Mouse (Mus musculus) MEL (cell line): Measurements from ENCODE around the gene Ghitm.
A peak's percentile ranks its signal among the peaks of the same experiment; 100 is the strongest.
"Not testable (repeated sequence)": the region's sequence is repeated elsewhere in the genome, so short reads cannot be mapped to it uniquely, and the experiment has no call there.

Source experiments
- CHD1 ChIP-seq: IDR thresholded peaks from 2 replicates; pipeline ENCODE4 v1.6.1; 2012; ENCODE audit warnings: low read depth, mild to moderate bottlenecking, inconsistent platforms, low read length, improper control_type of control experiment
- CTCF ChIP-seq, 3 experiments: IDR thresholded peaks in 2 of 3; conservative IDR thresholded peaks in 1 of 3; 2 replicates each; pipeline ENCODE4 v1.5.1; 2011 to 2012; ENCODE audit warnings: low read length in 3 of 3, low read depth in 2 of 3, mild to moderate bottlenecking in 2 of 3, improper control_type of control experiment in 1 of 3, inconsistent platforms in 1 of 3, mixed read lengths in 1 of 3, moderate library complexity in 1 of 3; ENCODE audit not compliant: control insufficient read depth in 1 of 3, insufficient read depth in 1 of 3, poor library complexity in 1 of 3, severe bottlenecking in 1 of 3
- EP300 ChIP-seq, 2 experiments: IDR thresholded peaks; 2 replicates each; pipeline ENCODE4 v1.6.1; 2011; ENCODE audit warnings: improper control_type of control experiment in 2 of 2, low read length in 2 of 2, low read depth in 1 of 2, mild to moderate bottlenecking in 1 of 2
- GATA1 ChIP-seq: IDR thresholded peaks from 2 replicates; pipeline ENCODE4 v1.6.1; 2011; ENCODE audit warnings: low read depth, low read length, improper control_type of control experiment
- MAX ChIP-seq: IDR thresholded peaks from 2 replicates; pipeline ENCODE4 v1.6.1; 2011; ENCODE audit warnings: low read length, improper control_type of control experiment
- MXI1 ChIP-seq: IDR thresholded peaks from 2 replicates; pipeline ENCODE4 v1.6.1; 2011; ENCODE audit warnings: mild to moderate bottlenecking, low read depth, low read length, improper control_type of control experiment
- POLR2A ChIP-seq, 2 experiments: IDR thresholded peaks; 2 replicates each; pipeline ENCODE4 v1.6.1; 2011 to 2012; ENCODE audit warnings: low read length in 2 of 2, mild to moderate bottlenecking in 2 of 2, control low read depth in 1 of 2, improper control_type of control experiment in 1 of 2, low read depth in 1 of 2, moderate library complexity in 1 of 2; ENCODE audit not compliant: control insufficient read depth in 1 of 2, insufficient read depth in 1 of 2, poor library complexity in 1 of 2
- POLR2AphosphoS2 ChIP-seq: IDR thresholded peaks from 2 replicates; pipeline ENCODE4 v1.6.1; 2011; ENCODE audit warnings: low read length, improper control_type of control experiment
- SMC3 ChIP-seq: IDR thresholded peaks from 2 replicates; pipeline ENCODE4 v1.6.1; 2011; ENCODE audit warnings: low read depth, low read length, improper control_type of control experiment
- TAL1 ChIP-seq: IDR thresholded peaks from 2 replicates; pipeline ENCODE4 v1.6.1; 2012; ENCODE audit warnings: mild to moderate bottlenecking, inconsistent platforms, low read length, moderate library complexity, mixed read lengths
- ZNF384 ChIP-seq: IDR thresholded peaks from 2 replicates; pipeline ENCODE4 v1.6.1; 2012; ENCODE audit warnings: low read depth, mild to moderate bottlenecking, inconsistent platforms, low read length, improper control_type of control experiment

GRCm38 (mm10) chr14:37137596-37137995 is 2.5 kb upstream of the Ghitm start:
- not testable (repeated sequence) for TF ChIP-seq CHD1; TAL1; POLR2AphosphoS2; POLR2A (IDR thresholded peaks at IDR 0.05; ENCODE audit: control insufficient read depth in 1 of 2, insufficient read depth in 1 of 2, low read depth in 1 of 2, low read length in 2 of 2, poor library complexity in 1 of 2); EP300 (IDR thresholded peaks at IDR 0.05; ENCODE audit: low read depth in 1 of 2, low read length in 2 of 2); SMC3; GATA1; MXI1
- peak in 2 of 3 experiments; percentile 0 to 42; a peak in 2 of 6 replicates for TF ChIP-seq CTCF (IDR thresholded peaks at IDR 0.05 in 2 of 3, conservative IDR thresholded peaks at IDR 0.05 in 1 of 3; ENCODE audit: control insufficient read depth in 1 of 3, insufficient read depth in 1 of 3, low read depth in 2 of 3, low read length in 3 of 3, poor library complexity in 1 of 3, severe bottlenecking in 1 of 3)
- TF ChIP-seq ZNF384: peak; percentile 70
- 0 out of 2 replicates have a peak, but pooled peaks have one; percentile 27 for TF ChIP-seq MAX
